Mouse (Mus musculus) kidney, adult 2 months (tissue): Measurements from ENCODE around the gene Rnf111.

Experiments
- CTCF ChIP-seq: fragments of 200-500 bp; conservative IDR thresholded peaks from 2 replicates; pipeline ENCODE4 v1.5.1; 2011; ENCODE audit warnings: low read depth, mild to moderate bottlenecking, control low read depth, low read length, moderate library complexity, mixed read lengths; ENCODE audit not compliant: insufficient read depth, insufficient read length
- POLR2A ChIP-seq: fragments of 200-500 bp; IDR thresholded peaks from one replicate; pipeline ENCODE4 v1.6.1; 2011; ENCODE audit warnings: low read depth, low read length, control low read depth

GRCm38 (mm10) chr9:70408791-70409190 lies 94.7 kb downstream of the Rnf111 start:
- TF ChIP-seq POLR2A = no peak
- TF ChIP-seq CTCF = peak; percentile 57
